Mouse (Mus musculus) right cerebral cortex, postnatal 10 days (tissue): ENCODE results near the gene Nckap1l.

Experiments used
- DNase-seq, 2 experiments: peaks; one replicate each; pipeline ENCODE4 v3.0.0; 2021; ENCODE audit warnings: low spot score in 2 of 2

The Nckap1l gene

DNA sequence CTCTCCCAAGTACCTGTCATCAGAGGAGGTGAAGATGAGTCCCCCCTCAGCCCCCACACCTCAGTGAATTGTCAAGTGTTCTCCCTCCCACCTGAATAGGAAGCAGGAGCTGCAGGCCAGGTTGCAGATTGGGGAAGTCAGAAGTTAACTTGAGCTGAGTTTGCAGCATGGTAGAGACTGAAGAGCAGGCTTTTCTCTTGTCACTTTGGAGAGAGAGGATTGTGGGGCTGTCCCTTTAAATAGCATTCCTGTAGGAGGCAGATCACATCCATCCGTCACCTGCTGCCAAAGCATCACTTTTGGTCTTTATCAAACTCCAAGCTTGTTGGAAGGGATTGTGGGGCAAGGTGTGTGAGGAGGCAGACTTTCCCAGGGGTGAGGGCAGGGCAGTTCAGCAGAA lies 47.1 kb downstream of the Nckap1l start:
- DNase-seq = peak in 1 of 2 experiments; percentile 47

DNA sequence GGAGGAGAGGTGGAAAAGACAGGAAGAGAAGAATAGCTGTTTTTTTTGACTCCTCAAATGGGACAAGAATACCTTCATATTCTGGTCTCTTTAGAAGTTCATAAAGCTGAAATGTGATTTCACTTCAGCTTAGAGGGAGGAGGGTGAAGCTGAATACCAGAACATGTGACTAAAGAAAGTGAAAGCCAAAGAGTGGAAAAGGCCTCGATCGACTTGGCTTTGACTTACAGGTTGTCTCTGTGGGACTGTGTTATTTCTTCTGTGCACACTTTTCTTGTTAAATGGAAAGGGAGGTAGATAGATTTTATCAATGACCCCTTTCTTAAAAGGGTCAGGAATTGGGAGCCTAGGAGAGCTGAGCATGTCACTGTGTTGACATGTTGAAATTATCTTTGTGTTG lies 47.6 kb downstream of the Nckap1l start:
- no peak for DNase-seq

DNA sequence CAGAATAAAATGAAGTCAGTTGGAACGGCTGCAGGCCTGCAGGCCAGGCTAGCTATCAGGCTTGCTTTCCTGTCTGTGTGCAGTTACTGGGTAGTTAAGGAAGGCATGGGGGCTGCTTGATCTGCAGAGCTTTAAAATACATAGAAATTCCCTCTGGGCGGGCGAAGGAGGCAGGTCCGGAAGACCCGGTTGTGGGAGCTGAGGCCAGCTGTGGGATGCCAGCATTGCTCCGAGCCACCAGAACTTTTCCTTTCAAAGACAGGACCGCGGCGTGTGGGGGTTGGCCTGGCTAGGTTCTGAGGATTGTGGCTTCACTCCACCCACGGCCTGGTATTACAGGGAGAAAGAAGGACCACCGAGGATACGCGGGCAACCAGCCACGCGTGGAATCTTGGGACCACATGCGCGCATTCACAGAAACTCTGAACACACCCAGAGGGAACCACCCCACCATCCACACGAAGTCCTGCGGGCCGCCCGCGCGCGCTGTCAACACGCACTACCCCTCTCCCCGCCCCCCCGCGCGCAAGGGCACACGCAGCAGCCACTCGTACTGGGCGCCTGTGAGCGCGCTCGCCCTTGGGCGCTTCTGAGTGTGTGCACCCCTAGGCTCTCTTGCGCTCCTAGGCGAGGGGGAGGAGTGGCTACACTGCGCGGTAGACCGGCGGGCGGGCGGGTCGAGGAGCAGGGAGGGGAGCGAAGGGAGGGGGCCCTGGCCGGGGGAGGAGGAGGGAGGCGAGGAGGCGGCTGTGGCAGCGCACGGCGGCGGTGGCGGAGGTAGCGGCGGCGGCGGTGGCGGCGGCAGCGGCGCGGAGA lies 49.0 kb downstream of the Nckap1l start, which contains the start of gene Pde1b:
TSS of gene Pde1b (plus strand) at position 600 of the 816 bp plus-strand sequence.
- DNase-seq = peak; percentile 71 to 76

DNA sequence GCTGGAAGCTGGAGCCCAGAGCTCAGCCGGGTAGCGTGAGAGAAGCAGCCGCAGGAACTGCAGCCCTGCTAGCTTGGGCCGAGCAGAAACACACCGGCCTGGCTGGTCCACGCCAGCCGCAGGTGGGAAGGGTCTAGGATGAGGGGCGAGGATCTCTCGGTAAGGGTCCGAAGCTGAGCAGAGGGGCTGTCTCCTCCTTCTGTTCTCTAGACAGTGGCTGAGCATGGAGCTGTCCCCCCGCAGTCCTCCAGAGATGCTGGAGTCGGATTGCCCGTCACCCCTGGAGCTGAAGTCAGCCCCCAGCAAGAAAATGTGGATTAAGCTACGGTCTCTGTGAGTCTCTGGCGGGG lies 49.6 kb downstream of the Nckap1l start:
- no peak for DNase-seq

DNA sequence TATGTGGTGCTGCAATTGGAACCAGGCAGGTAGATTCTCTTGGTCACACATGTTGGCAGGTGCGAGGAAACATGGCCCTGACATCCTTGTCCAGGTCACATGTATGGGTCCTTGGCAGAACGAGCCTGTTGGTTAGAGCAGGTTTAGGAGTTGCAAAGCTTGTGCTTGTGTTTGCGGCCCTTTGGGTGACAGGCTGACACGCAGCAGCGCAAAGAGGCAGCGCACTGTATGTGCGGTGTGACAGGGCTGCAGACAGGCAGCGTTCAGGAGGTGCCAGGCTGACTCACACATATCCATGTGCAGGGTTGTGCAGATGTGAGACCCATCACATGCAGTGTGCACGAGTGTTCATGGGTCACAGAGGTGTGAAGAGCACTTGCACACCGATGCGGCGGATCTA lies 50.1 kb downstream of the Nckap1l start:
- peak in 1 of 2 experiments; percentile 54 for DNase-seq

DNA sequence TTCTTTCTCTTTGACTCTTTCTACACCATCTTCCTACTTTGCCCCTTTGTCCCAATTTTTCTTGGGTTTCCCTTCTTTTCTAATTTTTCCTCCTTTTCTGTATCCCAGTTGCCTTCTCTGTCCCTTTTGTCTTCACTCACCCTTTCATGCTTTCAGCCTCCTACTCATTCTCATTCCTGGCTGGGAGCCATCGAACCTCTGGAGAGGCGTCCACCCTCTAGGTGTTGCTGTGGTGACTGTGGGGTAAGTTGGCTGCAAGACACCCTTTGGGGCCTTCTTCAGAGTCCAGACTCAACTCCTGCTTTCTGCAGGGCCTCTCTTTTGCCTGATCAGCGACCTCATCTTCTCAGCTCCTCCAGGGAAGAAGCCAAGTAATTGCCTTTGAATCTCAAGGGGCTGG lies 55.7 kb downstream of the Nckap1l start:
- no peak for DNase-seq

DNA sequence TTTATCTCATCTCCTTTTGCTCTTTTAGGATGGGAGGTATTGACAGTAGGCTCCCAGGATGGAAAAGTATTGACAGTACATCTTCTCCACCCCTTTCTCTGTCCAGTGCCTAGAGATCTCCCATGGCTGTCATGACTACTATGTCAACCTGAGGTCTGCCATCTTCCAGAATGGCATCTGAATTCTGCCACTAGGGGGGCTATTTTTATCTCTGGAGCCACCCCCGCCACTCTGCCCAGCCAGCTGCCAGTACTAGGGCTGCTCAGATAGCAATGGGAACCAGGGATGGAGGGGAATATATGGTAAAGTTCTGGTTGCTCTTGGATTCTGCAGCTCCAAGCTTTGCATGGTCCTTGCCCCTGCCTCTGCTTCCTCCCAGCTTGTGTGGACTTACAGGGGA lies 58.1 kb downstream of the Nckap1l start:
- peak in 1 of 2 experiments; percentile 61 for DNase-seq

DNA sequence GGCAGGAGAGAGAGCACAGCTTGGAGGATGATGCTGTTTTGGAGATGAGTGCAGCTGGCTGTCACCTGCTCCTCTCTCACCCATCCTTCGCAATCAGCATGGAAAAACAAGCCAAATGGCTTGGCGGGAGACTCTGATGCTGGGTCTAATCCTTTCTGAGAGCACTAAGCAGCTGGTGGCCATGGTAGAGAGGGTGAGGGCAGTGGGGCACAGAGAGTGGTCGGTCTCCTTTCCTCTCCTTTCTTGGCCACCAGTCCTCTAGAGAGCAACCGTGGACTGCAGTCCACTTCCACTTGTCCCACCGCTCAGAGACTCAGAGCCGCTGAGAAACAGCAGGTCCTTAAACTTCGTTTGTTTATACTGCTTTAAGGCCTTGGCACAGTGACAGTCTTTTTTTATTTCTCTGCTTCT lies 60.0 kb downstream of the Nckap1l start:
- peak in 1 of 2 experiments; percentile 51 for DNase-seq

DNA sequence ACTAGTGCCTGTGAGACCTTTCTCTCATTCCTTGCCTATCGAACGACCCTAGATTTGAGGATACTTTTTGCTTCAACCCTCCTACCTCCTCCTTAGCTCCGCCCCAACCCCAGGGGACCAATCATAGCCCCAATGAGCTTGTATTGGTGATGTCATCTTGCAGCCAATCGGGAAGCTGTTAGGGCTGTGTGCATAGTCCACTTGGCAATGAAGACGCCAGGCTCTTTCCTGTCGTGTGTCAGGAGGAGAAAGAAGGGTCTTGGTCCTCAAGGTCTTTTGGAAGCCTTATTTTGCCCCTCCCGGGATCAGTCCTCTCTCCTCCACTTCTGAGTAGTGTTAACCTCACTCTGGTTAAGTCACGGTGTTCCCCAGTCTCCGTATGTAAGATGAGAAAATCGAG lies 60.5 kb downstream of the Nckap1l start:
- DNase-seq = peak; percentile 87 to 92

DNA sequence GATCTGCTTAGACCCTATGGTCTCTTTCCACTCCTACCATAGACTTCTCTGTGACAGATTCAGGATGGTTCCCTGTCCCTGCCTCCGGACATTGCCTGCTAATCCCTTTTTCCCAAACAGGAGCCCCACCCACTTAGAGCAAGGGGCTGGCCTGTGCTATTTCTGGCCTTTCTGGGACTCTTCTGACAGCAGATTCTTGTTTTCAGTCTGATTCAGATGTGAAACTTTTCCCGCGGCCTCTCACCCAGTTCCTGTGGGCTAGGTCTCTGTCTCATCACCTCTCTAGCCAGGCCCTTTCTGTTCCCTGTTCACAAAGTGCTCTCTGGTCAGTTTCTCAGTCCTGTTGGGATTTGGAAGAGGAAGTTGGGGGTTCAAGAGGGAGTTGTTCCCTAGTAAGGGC lies 61.3 kb downstream of the Nckap1l start:
- no peak for DNase-seq

DNA sequence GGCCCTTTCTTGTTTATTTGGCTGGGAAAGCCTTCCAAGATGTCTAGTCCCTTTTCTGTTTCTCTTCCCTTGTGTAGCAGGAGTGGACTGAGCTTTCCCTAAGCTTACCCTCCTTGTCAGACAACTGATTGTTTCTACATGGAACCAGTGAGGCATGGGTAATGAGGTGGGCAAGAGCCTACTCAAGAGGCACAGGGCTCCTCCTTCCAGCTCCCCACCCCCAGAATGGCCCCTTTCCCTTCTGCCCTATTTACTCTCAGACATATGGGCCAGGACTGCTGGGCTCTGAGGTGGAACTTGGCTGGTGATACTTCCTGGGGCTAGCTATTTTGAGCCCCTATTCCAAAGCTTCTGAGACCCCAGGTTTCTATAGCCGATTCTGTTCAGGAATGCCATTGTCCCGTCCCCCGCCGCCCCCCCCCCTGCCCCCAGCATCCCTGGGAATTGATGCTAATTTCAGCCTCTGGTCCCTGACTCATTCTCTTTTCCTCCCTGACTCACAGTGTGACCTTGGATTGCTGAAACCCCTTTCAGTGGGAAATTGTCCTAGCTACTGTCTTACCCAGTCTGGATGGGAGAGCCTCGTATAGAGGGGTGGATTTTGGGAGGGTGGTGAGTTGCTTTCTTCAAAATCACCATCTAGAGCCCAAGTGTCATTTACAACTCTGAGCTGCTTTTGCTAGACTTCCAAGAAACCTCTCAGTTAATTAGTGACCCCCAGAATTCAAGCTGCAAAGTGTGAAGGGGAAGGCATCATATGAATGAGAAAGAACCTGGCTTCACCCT lies 65.2 kb downstream of the Nckap1l start:
- DNase-seq = peak in 1 of 2 experiments; percentile 59

DNA sequence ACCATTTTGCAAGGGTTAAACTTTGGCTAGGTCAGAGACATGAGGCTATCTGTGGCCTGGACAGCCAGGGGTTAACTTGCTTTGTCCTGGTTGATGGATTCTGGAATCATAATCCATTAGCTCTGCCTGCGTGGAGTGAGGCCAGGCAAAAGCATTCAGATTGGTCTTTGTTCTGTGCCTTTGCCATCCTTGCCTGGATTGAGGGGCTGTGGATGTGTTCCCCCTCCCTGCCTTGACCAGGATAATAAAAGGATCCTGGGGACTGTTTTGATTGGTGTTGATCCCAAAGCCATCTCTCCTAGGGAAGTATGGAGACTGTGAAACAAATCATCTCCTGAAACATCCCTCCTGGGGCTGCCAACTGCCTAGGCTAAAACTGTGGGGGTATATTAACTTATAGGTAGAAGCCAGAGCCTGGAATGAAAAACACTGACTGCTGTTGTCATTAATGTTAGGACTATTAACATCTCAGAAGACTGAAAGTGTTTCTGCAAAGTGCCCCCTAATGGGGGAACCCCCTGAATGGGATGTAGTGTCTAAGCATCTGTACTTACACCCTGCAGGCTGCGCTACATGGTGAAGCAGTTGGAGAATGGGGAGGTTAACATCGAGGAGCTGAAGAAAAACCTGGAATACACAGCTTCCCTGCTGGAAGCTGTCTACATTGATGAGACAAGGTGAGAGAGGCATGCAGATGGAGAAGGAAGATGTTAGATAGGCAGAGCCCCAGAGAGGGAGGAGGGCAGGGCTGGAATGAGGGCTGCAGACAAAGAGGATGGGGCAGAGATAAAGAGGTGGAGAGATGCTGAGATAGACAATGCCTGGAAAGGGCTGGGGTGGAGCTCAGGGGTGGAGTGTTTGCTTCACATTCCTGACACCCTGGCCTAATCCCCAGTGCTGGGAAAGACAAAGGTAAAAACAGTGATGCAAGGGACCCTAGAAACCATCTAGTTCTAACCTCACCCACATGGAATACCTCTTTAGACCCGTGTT lies 66.1 kb downstream of the Nckap1l start:
- no peak for DNase-seq

DNA sequence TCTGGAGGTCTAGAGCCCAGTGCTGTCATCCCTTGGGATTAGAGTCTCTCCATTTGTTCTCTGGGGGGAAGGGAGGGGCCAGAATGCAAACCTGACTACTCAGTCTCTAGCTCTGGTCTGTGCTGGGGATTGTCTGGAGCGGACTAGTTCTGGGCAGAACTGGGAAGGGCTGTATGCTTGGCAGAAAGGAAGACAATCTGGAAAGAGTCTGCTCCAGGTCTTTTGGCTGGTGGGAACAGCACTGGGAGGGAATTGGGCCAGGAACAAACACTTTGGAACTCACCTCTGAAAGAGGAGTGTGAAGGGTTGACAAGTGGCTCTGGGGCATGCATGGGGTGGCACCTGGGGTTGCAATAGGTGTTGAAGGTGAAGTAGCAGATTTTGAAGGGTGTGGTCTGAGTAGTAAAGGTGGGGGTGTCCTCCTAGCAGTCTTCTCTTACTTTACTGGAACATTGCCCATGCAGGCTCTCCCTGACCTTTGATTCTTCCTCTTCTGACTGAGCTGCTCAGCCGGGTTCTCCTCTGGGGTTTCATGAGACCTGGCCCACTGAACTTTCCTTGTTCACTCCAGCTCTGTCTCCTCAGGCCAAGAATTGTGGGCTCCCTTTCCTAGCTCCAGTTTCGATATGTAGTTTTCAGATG lies 69.0 kb downstream of the Nckap1l start:
- DNase-seq = peak; percentile 60 to 80

DNA sequence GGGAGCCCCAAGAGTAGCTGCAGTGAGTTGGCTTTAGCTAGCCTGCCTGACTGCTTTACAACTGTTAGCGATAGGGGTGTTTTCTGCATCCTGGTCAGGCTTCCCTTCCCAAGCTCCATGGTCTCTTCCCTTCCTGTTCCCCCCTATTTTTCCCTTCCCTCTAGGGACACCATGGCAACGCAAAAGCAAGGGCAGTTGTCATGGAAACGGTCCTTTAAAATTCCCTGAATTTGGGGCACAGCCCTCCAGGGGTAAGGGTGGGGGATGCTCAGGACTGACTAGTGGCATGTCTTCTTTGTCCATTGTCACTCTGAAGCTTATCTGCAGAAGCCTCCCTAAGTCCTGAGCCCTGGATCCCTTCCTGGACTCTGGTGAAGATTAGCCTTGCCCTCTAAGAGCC lies 69.6 kb downstream of the Nckap1l start:
- peak in 1 of 2 experiments; percentile 72 for DNase-seq

DNA sequence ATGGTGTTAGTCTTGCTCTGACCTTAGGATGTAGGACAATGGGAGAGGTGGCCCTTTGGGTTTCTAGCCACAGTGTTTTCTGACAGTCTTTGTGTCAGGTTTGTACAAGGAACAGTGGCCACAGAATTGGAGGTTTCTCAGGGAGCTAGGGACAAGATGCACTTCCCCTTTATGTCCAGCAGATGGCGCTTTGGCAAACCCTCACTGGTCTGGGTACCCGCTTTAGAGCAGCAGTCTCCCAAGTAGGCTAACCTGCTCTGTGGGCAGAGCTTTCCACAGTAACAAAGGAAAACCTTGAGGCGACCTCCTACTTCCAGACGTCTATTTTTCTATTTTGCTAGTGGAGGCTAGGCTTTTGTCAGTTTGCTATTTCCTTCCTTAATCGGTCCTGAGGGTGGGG lies 76.8 kb downstream of the Nckap1l start:
- DNase-seq = peak; percentile 83

DNA sequence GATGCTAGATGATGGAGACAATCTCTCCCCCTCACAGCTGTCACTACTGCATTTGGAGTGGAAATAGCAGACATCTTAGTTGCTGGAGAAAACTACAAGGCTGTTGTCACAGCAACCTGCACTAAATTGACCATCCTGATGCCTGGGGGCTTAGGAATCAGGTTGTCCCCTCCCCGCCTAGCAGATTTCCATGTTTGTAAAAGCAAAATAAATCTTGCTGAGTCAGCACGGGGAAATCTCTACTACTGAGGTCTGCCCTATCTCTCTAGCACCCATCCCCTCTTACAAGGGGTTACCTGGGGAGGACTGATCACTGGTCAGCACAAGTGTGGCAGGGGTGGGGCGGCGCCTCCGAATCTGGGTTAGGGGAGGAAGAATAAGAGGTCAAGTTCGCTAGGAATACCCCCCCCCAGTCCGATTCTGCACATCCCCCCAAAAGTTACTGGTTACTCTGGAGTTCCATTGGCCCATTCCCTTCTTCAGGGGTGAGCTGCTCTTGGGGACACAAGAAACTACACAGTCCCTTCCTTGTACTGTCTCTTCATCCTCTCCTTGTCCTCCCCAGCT lies 80.5 kb downstream of the Nckap1l start:
- DNase-seq = peak in 1 of 2 experiments; percentile 34

DNA sequence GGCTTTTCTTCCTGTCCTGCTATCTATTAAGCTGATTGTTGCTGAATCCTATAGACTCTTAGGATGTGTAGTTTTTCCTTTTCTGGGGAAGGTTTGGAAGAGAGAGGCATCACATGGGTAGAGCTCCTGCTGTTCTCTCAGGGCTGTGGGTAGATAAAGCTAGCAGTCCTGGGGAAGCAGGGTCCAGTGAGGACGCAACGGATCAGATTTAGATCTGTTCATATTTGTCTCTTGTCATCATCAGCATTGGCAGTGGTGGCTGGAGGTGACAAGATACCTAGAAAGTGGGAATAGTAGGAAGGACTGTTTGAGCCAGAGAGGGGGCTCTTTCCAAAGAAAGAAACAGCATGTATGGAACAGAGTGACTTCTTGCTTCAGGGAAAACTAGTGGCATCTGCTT lies 81.4 kb downstream of the Nckap1l start:
- DNase-seq = peak in 1 of 2 experiments; percentile 32

DNA sequence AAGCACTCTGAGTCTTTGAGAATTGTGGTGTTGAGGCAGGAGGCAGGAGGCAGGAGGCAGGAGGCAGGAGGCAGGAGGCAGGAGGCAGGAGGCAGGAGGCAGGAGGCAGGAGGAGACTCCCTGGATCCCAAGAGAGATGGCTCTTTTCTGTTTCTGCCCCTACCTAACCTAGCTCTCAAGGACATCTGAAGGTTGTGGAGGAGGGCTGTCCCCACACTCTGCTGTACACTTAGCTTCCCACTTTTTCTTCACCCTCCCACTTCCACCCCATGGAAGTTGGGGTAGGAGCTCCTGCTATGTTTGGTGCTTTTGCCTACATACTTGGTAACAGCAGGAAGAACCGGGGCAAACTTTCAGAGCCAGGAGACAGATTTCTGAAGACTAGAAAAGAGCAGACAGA lies 82.2 kb downstream of the Nckap1l start:
- DNase-seq = peak in 1 of 2 experiments; percentile 26

DNA sequence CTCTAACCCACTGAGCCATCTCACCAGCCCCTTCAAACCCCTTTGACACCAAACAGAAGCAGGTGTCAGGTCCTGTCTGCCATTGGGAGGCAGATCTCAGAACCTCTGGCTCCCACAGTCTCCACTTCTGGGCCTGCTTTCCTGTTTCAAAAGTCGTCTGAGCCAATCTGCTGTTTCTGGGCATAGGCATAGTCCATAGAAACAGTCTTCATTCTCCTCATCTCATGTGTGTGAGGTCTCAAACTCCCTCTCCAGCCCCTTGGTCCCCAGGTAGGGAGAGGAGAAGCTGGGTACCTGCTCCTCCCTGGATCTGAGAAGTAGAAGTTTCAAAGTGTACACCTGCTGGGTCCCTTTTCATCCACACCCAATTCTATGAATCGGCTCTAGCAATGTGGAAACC lies 82.9 kb downstream of the Nckap1l start:
- DNase-seq = peak in 1 of 2 experiments; percentile 24

DNA sequence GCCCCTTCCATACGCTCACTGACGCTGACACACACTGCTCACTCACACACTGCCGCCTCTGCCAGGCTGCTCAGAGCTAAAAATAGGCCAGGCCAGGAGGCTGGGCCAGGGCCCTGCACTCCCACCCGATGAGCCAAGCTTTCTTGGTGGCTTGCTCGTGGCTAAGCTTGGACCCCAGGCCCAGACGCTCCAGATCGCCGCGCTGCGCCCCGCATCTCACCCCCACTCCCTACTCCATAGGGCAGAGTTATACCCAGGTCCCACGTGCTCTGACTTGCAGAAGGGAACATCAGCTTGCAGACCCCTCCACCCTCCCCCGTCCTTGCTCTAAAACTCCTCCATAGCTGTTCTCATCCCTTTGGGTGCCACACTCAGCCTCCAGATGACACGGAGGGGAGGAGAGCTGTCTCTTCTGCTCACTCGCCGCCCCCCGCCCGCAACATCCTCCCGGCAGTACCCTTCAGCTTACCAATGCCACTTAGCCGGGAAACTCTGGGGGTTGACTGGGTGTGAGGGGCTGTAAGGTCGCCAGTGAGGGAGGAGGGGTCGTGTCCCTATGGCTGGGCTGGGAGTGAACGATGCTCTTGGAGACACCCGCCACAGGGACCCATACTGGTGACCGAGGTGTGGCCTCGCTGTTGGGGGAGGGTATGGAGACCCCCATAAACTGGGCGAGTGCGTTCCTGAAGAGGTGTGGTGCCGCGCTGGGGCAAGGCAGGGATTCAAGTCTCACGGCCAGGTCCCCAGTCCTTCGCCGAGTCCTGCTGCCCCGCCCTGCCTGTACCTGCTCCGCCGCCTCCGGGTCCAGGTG lies 83.6 kb downstream of the Nckap1l start:
- DNase-seq = peak; percentile 71 to 82
